8 mouse cellular contexts compared by ENCODE assay signal in genomic region chr5:121220732-121221301, GRCm38 (mm10). TPM values are rescaled to one million over a fixed set of nuclear protein-coding genes. Genes with fewer than 3 reads are reported as not detected.
DNase-seq lines count a peak whose midpoint lies in the region; ATAC-seq and TF ChIP-seq lines count a peak whose summit lies in the region.

No protein-coding gene starts in this region.

- peak overlapping the region; percentile 90 for H3K9ac ChIP-seq in heart, embryonic 16.5 days (ENCODE audit: low read length)
- peak overlapping the region; percentile 88 for H3K9ac ChIP-seq in stomach, embryonic 15.5 days

- WGBS in heart, embryonic 16.5 days = 0% methylated on average over 37 of the region's 38 CpGs
- 2% methylated on average over 23 of the region's 38 CpGs for WGBS in stomach, embryonic 15.5 days

- no peak for ATAC-seq in G1E (ENCODE audit: extremely low read depth, insufficient number of reproducible peaks, low FRiP score, poor library complexity, severe bottlenecking)
- peak; percentile 39 for ATAC-seq in heart, embryonic 16.5 days (replicated peaks; ENCODE audit: extremely low read depth, insufficient read depth, low FRiP score)
- peak; percentile 40 for ATAC-seq in stomach, embryonic 15.5 days (ENCODE audit: insufficient read depth, low FRiP score, low read depth)

- peaks cover 8% of the 10 kb centered on the region for H3K36me3 ChIP-seq in G1E (replicated peaks)
- H3K36me3 ChIP-seq in heart, embryonic 16.5 days (ENCODE audit: control insufficient read depth, insufficient read depth) = no peaks in the 10 kb centered on the region
- H3K36me3 ChIP-seq in stomach, embryonic 15.5 days = no peaks in the 10 kb centered on the region

- peak overlapping the region; percentile 88 for H3K4me3 ChIP-seq in G1E (ENCODE audit: low read depth, low read length)
- peak overlapping the region; percentile 94 for H3K4me3 ChIP-seq in heart, embryonic 16.5 days (ENCODE audit: low read length)
- peak overlapping the region; percentile 98 for H3K4me3 ChIP-seq in stomach, embryonic 15.5 days (replicated peaks)

- H3K4me2 ChIP-seq in heart, embryonic 16.5 days (ENCODE audit: low read depth, low read length) = peak overlapping the region; percentile 81
- H3K4me2 ChIP-seq in stomach, embryonic 15.5 days = peak overlapping the region; percentile 71

- peak overlapping the region; percentile 84 for H3K27ac ChIP-seq in heart, embryonic 16.5 days (ENCODE audit: low read length)
- H3K27ac ChIP-seq in stomach, embryonic 15.5 days = peak overlapping the region; percentile 86

- H3K9me3 ChIP-seq in G1E (replicated peaks) = no peaks in the 10 kb centered on the region
- H3K9me3 ChIP-seq in heart, embryonic 16.5 days (replicated peaks; ENCODE audit: control insufficient read depth, low read length) = no peaks in the 10 kb centered on the region
- H3K9me3 ChIP-seq in stomach, embryonic 15.5 days = no peaks in the 10 kb centered on the region

- TF ChIP-seq CTCF in G1E (IDR thresholded peaks at IDR 0.05; ENCODE audit: low read depth, low read length) = no peak

- DNase-seq in CD4-positive helper T cell, adult 2 months (ENCODE audit: low read depth, low spot score) = peak; percentile 72
- peak; percentile 35 for DNase-seq in G1E (ENCODE audit: low spot score)
- peak; percentile 48 for DNase-seq in embryo, embryonic 11 days
- peak; percentile 35 to 45 for DNase-seq in layer of hippocampus, postnatal 36 days
- peak; percentile 35 to 46 for DNase-seq in lung, postnatal 4 days
- DNase-seq in ovary, postnatal 10 days (ENCODE audit: low spot score) = no peak

- H3K27me3 ChIP-seq in G1E (ENCODE audit: insufficient read depth, low read length) = no peaks in the 10 kb centered on the region
- H3K27me3 ChIP-seq in heart, embryonic 16.5 days (ENCODE audit: control insufficient read depth, insufficient read depth, low read length) = no peaks in the 10 kb centered on the region
- H3K27me3 ChIP-seq in stomach, embryonic 15.5 days (replicated peaks) = no peaks in the 10 kb centered on the region

- H3K4me1 ChIP-seq in G1E (ENCODE audit: insufficient read depth, low read depth, low read length) = peaks cover 43% of the 10 kb centered on the region
- H3K4me1 ChIP-seq in heart, embryonic 16.5 days (ENCODE audit: control insufficient read depth, insufficient read depth, low read length) = peaks cover 10% of the 10 kb centered on the region
- H3K4me1 ChIP-seq in stomach, embryonic 15.5 days = peaks cover 8% of the 10 kb centered on the region; the same call in 1 of the 2 replicates

RNA-seq across cellular contexts. Expression of gene Hectd4, which starts 0.8 kb away (rescaled TPM):
- total RNA-seq in G1E (2014; fragmentation: Nextera tagmentation) = 83.9 and 177 TPM in 2 replicates
- 19.6 and 22.8 TPM in 2 replicates for total RNA-seq in G1E (2017)
- 16.4 and 22.8 TPM in 2 replicates for polyA plus RNA-seq in G1E (2012)
- polyA plus RNA-seq in heart, embryonic 16.5 days (2015; fragmentation: Nextera tagmentation; extraction: Ambion mirVana) = 2.6 and 3.4 TPM in 2 replicates
- 100 to 1,000 TPM; 172 to 181 TPM for total RNA-seq in layer of hippocampus, postnatal 36 days (2021)
- 4.8 and 5.6 TPM in 2 replicates for polyA plus RNA-seq in stomach, embryonic 15.5 days (2015; fragmentation: Nextera tagmentation; extraction: Ambion mirVana)

RNA-seq across cellular contexts. Expression of gene Rpl6, which starts 16.5 kb away (rescaled TPM):
- total RNA-seq in G1E (2014; fragmentation: Nextera tagmentation) (2,238 and 2,249 TPM in 2 replicates), G1E (2017) (1,317 and 1,403 TPM in 2 replicates)
- 213 and 677 TPM in 2 replicates for polyA plus RNA-seq in G1E (2012)
- 325 and 345 TPM in 2 replicates for polyA plus RNA-seq in heart, embryonic 16.5 days (2015; fragmentation: Nextera tagmentation; extraction: Ambion mirVana)
- total RNA-seq in layer of hippocampus, postnatal 36 days (2021) = 100 to 1,000 TPM; 453 to 485 TPM
- polyA plus RNA-seq in stomach, embryonic 15.5 days (2015; fragmentation: Nextera tagmentation; extraction: Ambion mirVana) = 603 and 609 TPM in 2 replicates

RNA-seq across cellular contexts. Expression of gene Ptpn11, which starts 29.6 kb away (rescaled TPM):
- total RNA-seq in G1E (2014; fragmentation: Nextera tagmentation) (25.9 and 28.6 TPM in 2 replicates), G1E (2017) (36.4 and 43.0 TPM in 2 replicates)
- 27.1 and 28.8 TPM in 2 replicates for polyA plus RNA-seq in G1E (2012)
- polyA plus RNA-seq in heart, embryonic 16.5 days (2015; fragmentation: Nextera tagmentation; extraction: Ambion mirVana) = 17.4 and 19.4 TPM in 2 replicates
- 10 to 100 TPM; 96.8 to 96.9 TPM for total RNA-seq in layer of hippocampus, postnatal 36 days (2021)
- polyA plus RNA-seq in stomach, embryonic 15.5 days (2015; fragmentation: Nextera tagmentation; extraction: Ambion mirVana) = 17.8 and 19.6 TPM in 2 replicates
